ENCODE assay signal across 9 mouse cellular contexts in the genomic region with DNA sequence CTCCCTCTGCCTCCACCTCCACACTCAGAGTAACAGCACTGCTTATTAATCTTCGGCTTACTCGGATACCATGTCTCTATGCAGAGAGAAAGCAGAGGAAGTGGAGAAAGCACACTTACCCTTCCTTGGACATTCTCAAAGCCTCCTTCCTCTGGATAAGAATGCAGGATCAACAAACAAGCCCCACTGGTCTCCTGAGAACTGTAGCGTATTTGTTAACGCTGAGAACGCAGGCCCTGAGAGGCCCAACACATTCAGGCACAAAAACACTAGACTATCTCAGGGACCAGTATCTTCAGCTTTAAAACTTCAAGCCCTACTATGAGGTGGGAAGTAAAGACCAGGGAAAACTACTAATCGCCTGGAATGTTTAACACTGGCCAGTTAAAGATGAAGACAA.
DNase-seq lines count a peak whose midpoint lies in the region; ATAC-seq and TF ChIP-seq lines count a peak whose summit lies in the region.
"Had no signal": no experiment of that assay in that cellular context is flagged by ENCODE, and none has a peak within 500 bp of the region (broad histone marks: within the 10 kb centered on the region; RNA-seq: fewer than 3 reads in every experiment).

No protein-coding gene starts in this region.

- H3K4me3 ChIP-seq in intestine, embryonic 14.5 days (ENCODE audit: low read depth, low read length): no peak overlapping the region
- H3K4me3 ChIP-seq in intestine, postnatal 0 days (ENCODE audit: low read depth, low read length): no peak overlapping the region
- H3K4me3 ChIP-seq in brown adipose tissue, adult 24 weeks (ENCODE audit: insufficient read depth, low read depth, low read length): no peak overlapping the region; the same call in 1 of the 2 replicates
- no peak overlapping the region for H3K4me3 ChIP-seq in forebrain, embryonic 13.5 days
- H3K4me3 ChIP-seq in liver, embryonic 11.5 days (ENCODE audit: low read depth, low read length): no peak overlapping the region
- H3K4me3 ChIP-seq: myocyte had no signal

- no peak overlapping the region for H3K4me2 ChIP-seq in intestine, embryonic 14.5 days (ENCODE audit: low read length)
- H3K4me2 ChIP-seq in intestine, postnatal 0 days (replicated peaks; ENCODE audit: low read depth): no peak overlapping the region
- H3K4me2 ChIP-seq in forebrain, embryonic 13.5 days: no peak overlapping the region
- no peak overlapping the region for H3K4me2 ChIP-seq in liver, embryonic 11.5 days

- no peak for ATAC-seq in intestine, embryonic 14.5 days (replicated peaks; ENCODE audit: low FRiP score, low TSS enrichment, low read depth)
- no peak for ATAC-seq in intestine, postnatal 0 days
- ATAC-seq in forebrain, embryonic 13.5 days: no peak
- no peak for ATAC-seq in liver, embryonic 11.5 days (replicated peaks; ENCODE audit: low FRiP score)

- no peaks in the 10 kb centered on the region for H3K9me3 ChIP-seq in intestine, embryonic 14.5 days (ENCODE audit: control insufficient read depth, low read length)
- no peaks in the 10 kb centered on the region for H3K9me3 ChIP-seq in intestine, postnatal 0 days (ENCODE audit: control insufficient read depth)
- H3K9me3 ChIP-seq in forebrain, embryonic 13.5 days (replicated peaks): no peaks in the 10 kb centered on the region
- H3K9me3 ChIP-seq in liver, embryonic 11.5 days (ENCODE audit: control insufficient read depth, low read length): no peaks in the 10 kb centered on the region

- peak overlapping the region; percentile 43 for H3K27ac ChIP-seq in intestine, embryonic 14.5 days (ENCODE audit: low read depth)
- no peak overlapping the region for H3K27ac ChIP-seq in intestine, postnatal 0 days (ENCODE audit: low read depth, low read length)
- H3K27ac ChIP-seq in brown adipose tissue, adult 24 weeks (replicated peaks; ENCODE audit: low read depth, low read length): peak overlapping the region; percentile 76
- peak overlapping the region; percentile 77 for H3K27ac ChIP-seq in forebrain, embryonic 13.5 days
- H3K27ac ChIP-seq in liver, embryonic 11.5 days (ENCODE audit: low read depth, low read length): peak overlapping the region; percentile 53

- H3K4me1 ChIP-seq in intestine, embryonic 14.5 days (replicated peaks; ENCODE audit: control insufficient read depth, insufficient read depth, low read length): peaks cover 9% of the 10 kb centered on the region
- H3K4me1 ChIP-seq in intestine, postnatal 0 days (replicated peaks; ENCODE audit: control insufficient read depth, insufficient read depth, low read length): no peaks in the 10 kb centered on the region
- H3K4me1 ChIP-seq in brown adipose tissue, adult 24 weeks (ENCODE audit: control insufficient read depth, insufficient read depth, insufficient read length, low read length): peaks cover 9% of the 10 kb centered on the region; the same call in 1 of the 2 replicates
- H3K4me1 ChIP-seq in forebrain, embryonic 13.5 days: peaks cover 12% of the 10 kb centered on the region
- H3K4me1 ChIP-seq in liver, embryonic 11.5 days (replicated peaks; ENCODE audit: control insufficient read depth, insufficient read depth, low read length): peaks cover 8% of the 10 kb centered on the region; the same call in 1 of the 2 replicates

- 37% methylated on average over 6 of the region's 6 CpGs for WGBS in intestine, embryonic 14.5 days
- WGBS in intestine, postnatal 0 days: 38% methylated on average over 6 of the region's 6 CpGs
- WGBS in forebrain, embryonic 13.5 days: 37% methylated on average over 6 of the region's 6 CpGs
- 66% methylated on average over 6 of the region's 6 CpGs for WGBS in liver, embryonic 11.5 days

- no peaks in the 10 kb centered on the region for H3K27me3 ChIP-seq in intestine, embryonic 14.5 days (replicated peaks; ENCODE audit: control insufficient read depth, insufficient read depth, low read length)
- no peaks in the 10 kb centered on the region for H3K27me3 ChIP-seq in intestine, postnatal 0 days (replicated peaks; ENCODE audit: control insufficient read depth, insufficient read depth, low read length)
- no peaks in the 10 kb centered on the region for H3K27me3 ChIP-seq in forebrain, embryonic 13.5 days
- no peaks in the 10 kb centered on the region for H3K27me3 ChIP-seq in liver, embryonic 11.5 days (replicated peaks; ENCODE audit: control insufficient read depth, insufficient read depth, low read length)

- H3K9ac ChIP-seq in intestine, embryonic 14.5 days (ENCODE audit: low read length): no peak overlapping the region
- H3K9ac ChIP-seq in intestine, postnatal 0 days (ENCODE audit: low read depth, low read length): no peak overlapping the region
- no peak overlapping the region for H3K9ac ChIP-seq in forebrain, embryonic 13.5 days
- no peak overlapping the region for H3K9ac ChIP-seq in liver, embryonic 11.5 days (ENCODE audit: low read depth, low read length)

- DNase-seq in intestine, embryonic 14.5 days (ENCODE audit: low spot score): no peak
- no peak for DNase-seq in liver, embryonic 11.5 days (ENCODE audit: low spot score)
- DNase-seq in adipocyte (ENCODE audit: low spot score): no peak
- no peak for DNase-seq in right cerebral cortex, postnatal 36 days (ENCODE audit: low spot score in 2 of 2)
- no peak for DNase-seq in left cerebral cortex, postnatal 14 days (ENCODE audit: low spot score in 2 of 2)

- TF ChIP-seq CTCF in intestine, postnatal 0 days (IDR thresholded peaks at IDR 0.05; ENCODE audit: low read depth): no peak

- H3K36me3 ChIP-seq in intestine, embryonic 14.5 days (ENCODE audit: control insufficient read depth, insufficient read depth, low read length): no peaks in the 10 kb centered on the region
- peaks cover 3% of the 10 kb centered on the region; the same call in 1 of the 2 replicates for H3K36me3 ChIP-seq in intestine, postnatal 0 days (ENCODE audit: control insufficient read depth, insufficient read depth)
- peaks cover 9% of the 10 kb centered on the region; the same call in 1 of the 2 replicates for H3K36me3 ChIP-seq in forebrain, embryonic 13.5 days (ENCODE audit: poor library complexity, severe bottlenecking)
- H3K36me3 ChIP-seq in liver, embryonic 11.5 days (ENCODE audit: control insufficient read depth, insufficient read depth, low read length): no peaks in the 10 kb centered on the region; the same call in 1 of the 2 replicates

- intact Hi-C loops in left cerebral cortex, postnatal 14 days (cut with DNase I): no loop called here
